Mouse (Mus musculus): ENCODE data around the gene Bmf. TPM values are rescaled to one million over a fixed set of nuclear protein-coding genes. Genes with fewer than 3 reads are reported as not detected.

The Bmf gene
- polyA plus RNA-seq, 1 experiment from 2014 or later = 2.8 TPM

- Histone ChIP-seq H3K4me1 (ENCODE audit: control insufficient read depth, insufficient read depth, low read length) (peaks cover 9% of the 10 kb centered on the region), H3K27ac (ENCODE audit: low read depth, low read length) (no peak overlapping the region; the same call in 1 of the 2 replicates), H3K9ac (ENCODE audit: low read length) (peak overlapping the region; percentile 87), H3K9me3 (ENCODE audit: control insufficient read depth, low read length) (no peaks in the 10 kb centered on the region), H3K36me3 (ENCODE audit: control insufficient read depth, insufficient read depth, low read length) (peaks cover 17% of the 10 kb centered on the region; the same call in 1 of the 2 replicates), H3K4me2 (peak overlapping the region; percentile 95), H3K4me3 (ENCODE audit: low read depth, low read length) (peak overlapping the region; percentile 88), H3K27me3 (ENCODE audit: control insufficient read depth, insufficient read depth, low read length) (no peaks in the 10 kb centered on the region)
- ATAC-seq (ENCODE audit: low FRiP score) = no peak
- WGBS = 3% methylated on average over 52 of the region's 52 CpGs
- DNase-seq (ENCODE audit: low spot score, missing footprints) = no peak
Observed at GRCm38 (mm10) chr2:118478833-118479549, 70.5 kb downstream of the Bmf start.

Other genes with a start within 250 kb of the Bmf start
- 0.25 TPM in 2 replicates for gene Gpr176, start 176.3 kb downstream of the Bmf start, polyA plus RNA-seq (2014; fragmentation: Nextera tagmentation; extraction: Ambion mirVana)
- gene Eif2ak4, start 161.1 kb downstream of the Bmf start, polyA plus RNA-seq (2014; fragmentation: Nextera tagmentation; extraction: Ambion mirVana) = 11.6 and 11.8 TPM in 2 replicates
- gene Srp14, start 70.0 kb downstream of the Bmf start, polyA plus RNA-seq (2014; fragmentation: Nextera tagmentation; extraction: Ambion mirVana) = 281 and 293 TPM in 2 replicates
- 115 and 122 TPM in 2 replicates for gene Bub1b, start 48.5 kb upstream of the Bmf start, polyA plus RNA-seq (2014; fragmentation: Nextera tagmentation; extraction: Ambion mirVana)
- 1.2 and 1.4 TPM in 2 replicates for gene Pak6, start 113.6 kb upstream of the Bmf start, polyA plus RNA-seq (2014; fragmentation: Nextera tagmentation; extraction: Ambion mirVana)
- gene Ankrd63, start 154.3 kb upstream of the Bmf start, polyA plus RNA-seq (2014; fragmentation: Nextera tagmentation; extraction: Ambion mirVana) = not detected in 2 replicates
- gene Plcb2, start 178.8 kb upstream of the Bmf start, polyA plus RNA-seq (2014; fragmentation: Nextera tagmentation; extraction: Ambion mirVana) = 0.20 and 0.33 TPM in 2 replicates
- 36.0 and 39.9 TPM in 2 replicates for gene Inafm2, start 196.1 kb upstream of the Bmf start, polyA plus RNA-seq (2014; fragmentation: Nextera tagmentation; extraction: Ambion mirVana)
- gene Ccdc9b, start 213.0 kb upstream of the Bmf start, polyA plus RNA-seq (2014; fragmentation: Nextera tagmentation; extraction: Ambion mirVana) = 0.86 and 0.92 TPM in 2 replicates
- not detected in 2 replicates for gene Phgr1, start 223.1 kb upstream of the Bmf start, polyA plus RNA-seq (2014; fragmentation: Nextera tagmentation; extraction: Ambion mirVana)
- gene Disp2, start 230.0 kb upstream of the Bmf start, polyA plus RNA-seq (2014; fragmentation: Nextera tagmentation; extraction: Ambion mirVana) = 7.8 and 8.0 TPM in 2 replicates